Mouse (Mus musculus): ENCODE results near the gene Hist1h4j. TPM values are rescaled to one million over a fixed set of nuclear protein-coding genes. Genes with fewer than 3 reads are reported as not detected.
A peak's percentile ranks its signal among the peaks of the same experiment; 100 is the strongest.
"Not testable (repeated sequence)": the region's sequence is repeated elsewhere in the genome, so short reads cannot be mapped to it uniquely, and the experiment has no call there.

Hist1h4j gene
- total and polyA plus RNA-seq, 2 experiments from 2014 or later = 1,310 TPM; not detected in 1

DNA sequence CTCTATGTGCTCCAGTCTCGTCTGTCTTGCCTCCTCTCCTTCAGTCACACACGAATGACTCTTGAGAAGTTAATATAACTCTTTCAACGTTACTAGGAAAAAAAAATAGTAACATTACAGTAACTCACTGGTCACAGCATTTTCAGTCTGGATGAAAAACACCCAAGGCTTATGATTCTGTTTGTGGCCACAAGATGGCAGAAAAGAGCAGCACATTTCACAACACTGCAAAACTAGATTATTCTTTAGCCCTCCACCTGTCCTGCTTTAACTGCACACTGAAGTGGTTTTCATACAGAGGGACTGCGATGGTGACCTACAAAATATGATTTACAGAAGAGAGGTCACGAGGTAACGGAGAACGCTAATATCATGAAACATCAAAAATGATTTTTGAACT lies 20.1 kb upstream of the Hist1h4j start:
- 0% methylated on average over 7 of the region's 7 CpGs for WGBS
- Histone ChIP-seq H3K4me3 (ENCODE audit: low read length) (peak overlapping the region; percentile 38), H3K9me3 (ENCODE audit: low read length) (no peaks in the 10 kb centered on the region), H3K27ac (no peak overlapping the region), H3K36me3 (ENCODE audit: insufficient read depth, low read length) (no peaks in the 10 kb centered on the region), H3K27me3 (ENCODE audit: insufficient read depth, low read length) (no peaks in the 10 kb centered on the region), H3K4me2 (ENCODE audit: low read depth, low read length) (peak overlapping the region; percentile 72), H3K4me1 (ENCODE audit: insufficient read depth, low read length) (peaks cover 7% of the 10 kb centered on the region; the same call in 1 of the 2 replicates), H3K9ac (replicated peaks; ENCODE audit: low read length) (peak overlapping the region; percentile 37; the same call in 1 of the 2 replicates)
- DNase-seq (ENCODE audit: low spot score) (peak; percentile 77), ATAC-seq (no peak)
- peak; percentile 92 for TF ChIP-seq CTCF (IDR thresholded peaks at IDR 0.05; ENCODE audit: low read depth)

DNA sequence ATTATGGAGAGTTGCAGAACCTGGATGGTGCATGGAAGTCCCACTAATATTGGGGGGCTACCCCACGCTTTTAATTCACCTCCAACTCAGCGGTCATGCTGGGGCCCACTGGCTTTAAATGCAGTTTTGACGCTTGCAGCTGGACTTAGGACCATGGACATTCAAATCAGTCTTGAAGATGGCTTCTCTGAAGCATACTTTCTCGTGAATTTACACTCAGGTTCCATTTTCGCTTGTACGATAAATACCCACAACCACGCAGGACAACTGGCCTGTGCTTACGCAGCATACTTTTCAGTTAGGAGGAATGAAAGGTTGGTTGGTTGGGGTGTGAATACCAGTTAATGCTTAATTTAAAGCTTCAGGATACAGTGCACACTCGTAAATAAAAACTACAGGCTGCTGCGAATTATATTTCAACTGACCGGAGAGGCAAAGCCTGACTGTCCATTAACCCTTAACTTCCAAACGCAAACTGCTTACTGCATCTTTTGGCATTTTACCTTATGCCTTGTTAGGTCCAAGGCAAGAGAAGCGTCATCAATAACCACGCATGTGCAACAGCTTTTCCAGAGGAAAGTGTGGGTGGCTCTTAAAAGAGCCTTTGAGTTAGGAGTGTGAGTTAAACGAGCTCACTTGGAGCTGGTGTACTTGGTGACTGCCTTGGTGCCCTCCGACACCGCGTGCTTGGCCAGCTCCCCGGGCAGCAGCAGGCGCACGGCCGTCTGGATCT lies 19.6 kb upstream of the Hist1h4j start:
- Histone ChIP-seq H3K27ac (peak overlapping the region; percentile 79), H3K4me2 (ENCODE audit: low read depth, low read length) (peak overlapping the region; percentile 72), H3K4me1 (ENCODE audit: insufficient read depth, low read length) (peaks cover 7% of the 10 kb centered on the region; the same call in 1 of the 2 replicates), H3K9me3 (ENCODE audit: low read length) (no peaks in the 10 kb centered on the region), H3K4me3 (ENCODE audit: low read length) (peak overlapping the region; percentile 38), H3K9ac (replicated peaks; ENCODE audit: low read length) (peak overlapping the region; percentile 37; the same call in 1 of the 2 replicates), H3K27me3 (ENCODE audit: insufficient read depth, low read length) (no peaks in the 10 kb centered on the region), H3K36me3 (ENCODE audit: insufficient read depth, low read length) (no peaks in the 10 kb centered on the region)
- no peak for TF ChIP-seq CTCF (IDR thresholded peaks at IDR 0.05; ENCODE audit: low read depth)
- under 1% methylated on average over 20 of the region's 22 CpGs for WGBS
- DNase-seq (ENCODE audit: low spot score) (peak; percentile 19), ATAC-seq (no peak)

DNA sequence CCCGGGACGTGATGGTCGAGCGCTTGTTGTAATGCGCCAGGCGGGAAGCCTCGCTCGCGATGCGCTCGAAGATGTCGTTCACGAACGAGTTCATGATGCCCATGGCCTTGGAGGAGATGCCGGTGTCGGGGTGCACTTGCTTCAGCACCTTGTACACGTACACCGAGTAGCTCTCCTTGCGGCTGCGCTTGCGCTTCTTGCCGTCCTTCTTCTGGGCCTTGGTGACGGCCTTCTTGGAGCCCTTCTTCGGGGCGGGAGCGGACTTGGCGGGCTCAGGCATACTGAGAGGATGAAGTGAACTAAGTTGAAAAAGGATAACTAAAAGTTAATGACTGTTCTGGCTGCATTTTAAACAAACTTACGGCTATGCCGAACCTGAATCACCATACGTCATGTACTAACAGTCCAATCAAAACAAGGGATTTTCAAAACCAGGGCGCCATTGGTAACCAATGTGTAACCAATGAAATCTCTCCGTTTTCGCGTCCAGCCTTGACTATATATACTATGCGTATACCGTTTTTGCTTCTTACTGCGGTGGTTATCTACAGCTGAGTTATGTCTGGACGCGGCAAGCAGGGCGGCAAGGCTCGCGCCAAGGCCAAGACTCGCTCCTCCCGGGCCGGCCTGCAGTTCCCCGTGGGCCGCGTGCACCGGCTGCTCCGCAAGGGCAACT lies 18.9 kb upstream of the Hist1h4j start, which contains the start of the genes Hist1h2bl and Hist1h2ai:
Hist1h2bl (minus strand) TSS at position 280 of the 676 bp plus-strand sequence.
Hist1h2ai (plus strand) TSS at position 559 of the 676 bp plus-strand sequence.
- ATAC-seq (peak; percentile 95), DNase-seq (ENCODE audit: low spot score) (peak; percentile 97)
- not testable (repeated sequence) for H3K36me3 ChIP-seq (ENCODE audit: insufficient read depth, low read length); H3K27me3 ChIP-seq (ENCODE audit: insufficient read depth, low read length); H3K9me3 ChIP-seq (ENCODE audit: low read length); H3K4me1 ChIP-seq (ENCODE audit: insufficient read depth, low read length)
- Histone ChIP-seq H3K9ac (replicated peaks; ENCODE audit: low read length) (peak within 1 kb of the TSS; percentile 44), H3K4me2 (ENCODE audit: low read depth, low read length) (peak within 1 kb of the TSS; percentile 72), H3K4me3 (ENCODE audit: low read length) (peak within 1 kb of the TSS; percentile 38), H3K27ac (peak within 1 kb of the TSS; percentile 79)
- WGBS = under 1% methylated on average over 27 of the region's 50 CpGs

DNA sequence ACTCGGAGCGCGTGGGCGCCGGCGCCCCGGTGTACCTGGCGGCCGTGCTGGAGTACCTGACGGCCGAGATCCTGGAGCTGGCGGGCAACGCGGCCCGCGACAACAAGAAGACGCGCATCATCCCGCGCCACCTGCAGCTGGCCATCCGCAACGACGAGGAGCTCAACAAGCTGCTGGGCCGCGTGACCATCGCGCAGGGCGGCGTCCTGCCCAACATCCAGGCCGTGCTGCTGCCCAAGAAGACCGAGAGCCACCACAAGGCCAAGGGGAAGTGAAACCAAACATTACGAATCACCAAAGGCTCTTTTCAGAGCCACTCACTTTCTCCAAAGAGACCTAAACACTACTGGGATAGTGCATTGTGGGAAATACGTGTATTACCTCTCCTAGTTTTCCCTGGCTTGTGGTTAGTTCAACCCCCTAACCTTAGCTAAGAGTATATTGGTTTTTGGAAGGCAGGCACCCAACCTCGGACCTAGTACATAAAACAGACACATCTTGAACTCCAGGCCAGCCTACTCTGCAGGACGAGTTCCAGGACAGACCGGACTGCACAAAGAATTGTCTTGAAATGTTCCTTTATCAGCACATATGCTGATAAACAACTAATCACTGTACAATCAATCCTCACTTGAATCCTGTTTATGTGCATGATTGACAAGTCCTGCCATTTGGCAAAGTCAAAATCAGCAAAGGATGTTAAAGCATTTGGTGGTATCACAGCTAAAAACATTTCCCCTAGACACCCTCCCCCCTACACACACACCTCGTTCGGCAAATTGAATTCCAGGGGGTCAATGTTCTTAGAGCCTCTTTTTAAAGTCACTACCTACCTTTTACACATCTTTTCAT lies 18.1 kb upstream of the Hist1h4j start:
- H3K9ac ChIP-seq (replicated peaks; ENCODE audit: low read length) = peak overlapping the region; percentile 44
- not testable (repeated sequence) for ATAC-seq; H3K4me1 ChIP-seq (ENCODE audit: insufficient read depth, low read length); H3K36me3 ChIP-seq (ENCODE audit: insufficient read depth, low read length); H3K27me3 ChIP-seq (ENCODE audit: insufficient read depth, low read length); H3K9me3 ChIP-seq (ENCODE audit: low read length)
- DNase-seq (ENCODE audit: low spot score) = peak; percentile 22
- peak overlapping the region; percentile 79 for H3K27ac ChIP-seq
- H3K4me2 ChIP-seq (ENCODE audit: low read depth, low read length) = peak overlapping the region; percentile 72
- H3K4me3 ChIP-seq (ENCODE audit: low read length) = peak overlapping the region; percentile 38
- 0% methylated on average over 9 of the region's 38 CpGs for WGBS

DNA sequence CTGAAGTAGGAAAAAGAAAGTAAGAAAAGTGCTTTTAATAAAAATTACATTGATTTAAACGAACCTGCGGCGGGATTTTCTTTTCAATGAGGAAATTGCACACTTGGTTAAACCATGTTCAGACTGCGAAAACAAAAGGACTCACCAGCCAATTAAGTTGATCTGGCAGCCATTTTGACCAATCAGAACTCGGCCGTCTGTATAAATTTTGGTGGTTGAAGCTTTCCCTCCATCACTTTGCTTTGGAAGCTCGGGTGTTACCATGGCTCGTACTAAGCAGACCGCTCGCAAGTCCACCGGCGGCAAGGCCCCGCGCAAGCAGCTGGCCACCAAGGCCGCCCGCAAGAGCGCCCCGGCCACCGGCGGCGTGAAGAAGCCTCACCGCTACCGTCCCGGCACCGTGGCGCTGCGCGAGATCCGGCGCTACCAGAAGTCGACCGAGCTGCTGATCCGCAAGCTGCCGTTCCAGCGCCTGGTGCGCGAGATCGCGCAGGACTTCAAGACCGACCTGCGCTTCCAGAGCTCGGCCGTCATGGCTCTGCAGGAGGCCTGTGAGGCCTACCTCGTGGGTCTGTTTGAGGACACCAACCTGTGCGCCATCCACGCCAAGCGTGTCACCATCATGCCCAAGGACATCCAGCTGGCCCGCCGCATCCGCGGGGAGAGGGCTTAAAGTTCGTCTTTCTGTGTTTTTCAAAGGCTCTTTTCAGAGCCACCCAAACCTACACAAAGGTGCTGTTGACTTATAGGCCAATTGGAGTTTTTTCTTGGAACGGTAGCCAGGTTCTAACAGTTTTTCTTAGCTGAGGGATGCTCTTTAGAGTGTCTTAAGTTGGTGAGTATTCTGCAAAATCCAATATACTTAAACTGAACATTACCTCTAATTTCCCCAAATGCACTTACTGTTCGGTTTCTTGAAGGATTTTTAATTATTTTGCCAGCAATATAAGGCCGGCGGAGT lies 17.2 kb upstream of the Hist1h4j start, which contains the start of gene Hist1h3h:
Hist1h3h (plus strand) TSS at position 263 of the 961 bp plus-strand sequence.
- H3K27me3 ChIP-seq (ENCODE audit: insufficient read depth, low read length); H3K4me1 ChIP-seq (ENCODE audit: insufficient read depth, low read length); H3K9me3 ChIP-seq (ENCODE audit: low read length); H3K36me3 ChIP-seq (ENCODE audit: insufficient read depth, low read length): not testable (repeated sequence)
- Histone ChIP-seq H3K27ac (peak within 1 kb of the TSS; percentile 79), H3K9ac (replicated peaks; ENCODE audit: low read length) (peak within 1 kb of the TSS; percentile 44), H3K4me3 (ENCODE audit: low read length) (peak within 1 kb of the TSS; percentile 38), H3K4me2 (ENCODE audit: low read depth, low read length) (peak within 1 kb of the TSS; percentile 72)
- ATAC-seq = peak; percentile 53
- WGBS = 2% methylated on average over 27 of the region's 56 CpGs
- DNase-seq (ENCODE audit: low spot score) = peak; percentile 94

Measured in hindbrain, postnatal 0 days (tissue).